Mouse (Mus musculus) kidney, postnatal 25 days (tissue): ENCODE data around the gene Mab21l2.
A peak's percentile ranks its signal among the peaks of the same experiment; 100 is the strongest.

Experiments
- DNase-seq, 2 experiments: peaks; one replicate each; pipeline ENCODE4 v3.0.0; 2021; ENCODE audit warnings: mixed read lengths in 2 of 2

Gene Mab21l2

DNA sequence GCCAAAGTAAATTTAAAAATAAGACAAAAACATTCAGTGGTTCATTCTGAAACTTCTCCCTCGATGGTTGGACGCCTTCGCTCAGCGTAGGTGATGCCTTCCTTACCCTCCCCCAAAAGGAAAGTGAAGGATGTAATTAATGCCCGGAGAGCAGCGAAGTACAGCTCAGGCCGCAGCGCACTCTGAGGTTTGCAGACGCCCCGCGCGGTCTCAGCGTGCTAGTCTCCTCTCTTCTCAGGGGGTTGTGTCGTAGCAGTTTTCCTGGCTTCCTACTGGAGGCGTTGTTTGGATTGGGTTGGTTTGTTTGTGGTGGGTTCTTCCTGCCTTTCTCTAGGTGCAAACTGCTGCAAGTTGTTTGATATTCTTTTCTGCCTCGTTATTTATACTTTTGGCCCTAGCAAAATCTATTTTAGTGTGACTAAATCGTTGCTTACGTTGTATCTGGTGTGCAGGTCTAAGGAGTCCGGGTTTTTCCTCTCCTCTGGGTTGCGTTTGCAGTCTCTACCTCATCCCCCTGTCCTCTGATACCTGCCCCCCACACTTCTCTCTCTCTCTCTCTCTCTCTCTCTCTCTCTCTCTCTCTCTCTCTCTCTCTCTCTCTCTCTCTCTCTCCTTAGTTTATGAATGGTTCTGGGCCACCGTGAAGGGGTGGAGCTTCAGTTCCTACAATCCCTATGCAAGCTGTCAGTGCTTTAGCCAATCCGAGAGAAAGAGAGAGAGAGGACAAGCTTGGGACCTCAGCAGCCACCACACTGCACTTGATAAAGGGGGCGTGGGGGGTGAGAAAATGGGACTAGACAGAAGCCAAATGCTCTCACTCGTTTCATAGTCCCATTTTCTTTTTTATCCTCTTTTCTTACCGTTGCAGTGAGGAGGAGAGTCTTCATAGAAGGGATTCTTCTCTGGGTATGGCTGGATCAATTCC, at the start of gene Mab21l2:
TSS of gene Mab21l2 (minus strand) at position 539 of the 925 bp plus-strand sequence.
- DNase-seq, result no peak

DNA sequence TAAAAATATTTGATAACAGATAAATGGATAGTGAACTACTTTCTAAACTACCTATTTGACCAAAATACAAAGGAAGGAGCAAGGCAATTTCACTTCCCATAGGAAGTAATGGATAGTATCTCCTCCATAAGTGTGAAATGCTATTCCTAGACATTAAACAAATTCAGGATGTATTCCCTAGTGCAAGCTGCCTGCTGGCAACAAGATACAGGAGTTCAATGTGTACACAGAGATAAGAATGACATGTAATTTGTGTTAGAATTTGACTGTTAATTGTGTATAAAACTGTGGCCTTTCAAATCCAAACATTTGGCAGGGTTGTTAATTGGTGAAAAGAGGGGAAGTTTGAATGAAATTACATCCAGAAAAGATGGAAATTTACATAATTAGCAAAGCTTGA, 26.9 kb upstream of the Mab21l2 start:
- DNase-seq, result no peak

DNA sequence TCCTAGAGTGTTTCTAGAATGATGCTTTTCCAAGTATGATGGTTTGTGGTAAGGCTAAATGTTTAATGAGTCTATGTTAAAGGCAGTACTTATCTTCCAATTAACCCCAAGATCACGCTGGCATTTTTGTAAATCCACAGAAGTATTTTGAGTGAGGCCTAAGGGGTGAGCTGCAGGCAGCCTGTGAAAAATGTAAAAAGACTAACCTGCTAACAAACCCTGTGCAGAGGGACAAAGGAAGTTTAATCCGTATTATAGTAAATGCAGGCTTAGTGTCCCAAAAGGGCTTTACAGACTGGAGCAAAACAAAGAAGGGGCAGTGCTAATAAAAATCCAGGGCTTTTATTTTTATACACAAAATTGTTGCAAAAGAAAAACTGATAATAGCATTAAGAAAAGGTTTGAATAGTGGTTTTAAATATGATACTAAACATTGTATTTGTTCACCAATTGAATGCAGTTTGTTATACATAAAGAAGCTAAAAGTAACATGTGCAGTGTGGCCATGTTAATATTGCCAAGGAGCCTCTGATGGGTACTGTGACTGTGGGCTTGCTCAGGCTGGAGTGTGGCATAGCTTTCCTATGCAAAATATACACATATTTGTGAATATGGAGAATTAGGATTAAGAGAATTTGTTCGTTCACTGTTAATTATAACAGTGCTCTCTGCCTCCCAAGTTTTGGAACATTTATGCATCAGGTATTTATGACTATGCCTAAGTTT, 24.3 kb upstream of the Mab21l2 start:
- DNase-seq, result no peak

DNA sequence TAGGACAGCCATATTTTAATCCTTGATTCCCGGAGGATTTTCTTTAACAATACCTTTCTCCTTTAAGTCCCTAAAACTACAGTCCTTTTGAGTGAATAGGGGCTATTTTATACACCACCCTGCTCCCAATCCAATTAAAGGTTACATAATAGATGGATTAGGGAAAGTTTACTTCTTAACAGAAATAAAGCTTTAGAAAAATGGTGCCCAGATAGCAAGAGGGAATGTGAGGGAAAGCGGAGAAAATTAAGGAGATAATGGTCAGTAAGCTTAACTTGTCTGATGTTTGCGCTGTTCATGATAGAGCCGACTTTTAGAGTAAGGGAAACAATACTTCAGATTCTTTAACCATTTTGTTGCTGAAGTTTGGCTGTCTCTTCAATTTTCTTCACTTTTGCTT, 23.1 kb upstream of the Mab21l2 start:
- no peak for DNase-seq

DNA sequence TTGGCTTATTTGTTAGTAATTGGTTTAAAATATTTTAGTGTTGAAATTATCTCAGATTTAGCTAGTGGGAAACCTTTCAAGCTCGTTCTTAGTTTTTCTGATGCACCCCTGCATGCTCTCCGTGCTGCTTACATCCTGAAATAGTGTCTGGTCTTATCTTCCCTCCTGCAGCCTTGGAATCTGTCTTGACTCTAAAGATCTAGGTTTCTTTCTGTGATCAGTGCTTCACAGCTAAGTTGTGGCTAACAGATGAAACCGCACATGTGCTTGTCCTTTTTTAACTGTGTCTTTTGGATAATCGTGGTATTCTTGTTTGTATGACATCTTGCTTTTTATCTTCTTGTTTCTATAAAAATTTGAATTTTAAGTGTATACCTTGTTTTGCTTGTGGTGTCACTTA, 18.9 kb upstream of the Mab21l2 start:
- DNase-seq, result no peak

DNA sequence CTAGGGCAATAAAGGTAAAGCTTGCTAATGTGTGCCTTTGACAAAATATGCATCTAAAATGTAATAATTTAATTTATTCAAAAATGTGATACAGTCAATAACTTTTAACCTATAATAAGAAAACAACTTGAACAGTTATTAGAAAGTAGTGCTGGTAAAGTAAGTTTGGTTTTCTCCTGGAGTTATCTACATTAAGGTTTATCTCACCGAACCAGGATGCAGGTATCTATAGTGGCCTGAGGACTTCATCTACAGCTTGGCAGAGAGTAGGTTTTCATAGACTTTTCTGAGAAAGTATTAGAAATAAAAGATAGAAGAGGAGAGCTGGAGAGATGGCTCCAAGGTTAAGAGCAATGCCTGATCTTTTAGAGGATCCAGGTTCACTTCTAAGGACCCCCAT, 13.0 kb upstream of the Mab21l2 start:
- no peak for DNase-seq

DNA sequence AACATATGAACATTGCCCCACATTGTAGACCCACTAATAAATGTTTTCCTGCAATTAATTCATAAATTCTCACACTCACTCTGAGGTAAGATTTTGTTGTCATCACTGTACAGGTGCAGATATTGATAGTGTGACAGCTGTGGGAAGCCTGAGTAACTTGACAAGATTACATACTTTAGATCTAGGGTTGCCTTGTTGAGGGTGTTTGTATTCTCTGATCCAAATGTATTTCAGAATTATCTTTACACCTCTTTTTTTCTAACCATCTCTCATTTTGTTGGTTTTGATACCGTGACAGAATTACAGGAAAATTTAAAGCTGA, 12.6 kb upstream of the Mab21l2 start:
- no peak for DNase-seq

DNA sequence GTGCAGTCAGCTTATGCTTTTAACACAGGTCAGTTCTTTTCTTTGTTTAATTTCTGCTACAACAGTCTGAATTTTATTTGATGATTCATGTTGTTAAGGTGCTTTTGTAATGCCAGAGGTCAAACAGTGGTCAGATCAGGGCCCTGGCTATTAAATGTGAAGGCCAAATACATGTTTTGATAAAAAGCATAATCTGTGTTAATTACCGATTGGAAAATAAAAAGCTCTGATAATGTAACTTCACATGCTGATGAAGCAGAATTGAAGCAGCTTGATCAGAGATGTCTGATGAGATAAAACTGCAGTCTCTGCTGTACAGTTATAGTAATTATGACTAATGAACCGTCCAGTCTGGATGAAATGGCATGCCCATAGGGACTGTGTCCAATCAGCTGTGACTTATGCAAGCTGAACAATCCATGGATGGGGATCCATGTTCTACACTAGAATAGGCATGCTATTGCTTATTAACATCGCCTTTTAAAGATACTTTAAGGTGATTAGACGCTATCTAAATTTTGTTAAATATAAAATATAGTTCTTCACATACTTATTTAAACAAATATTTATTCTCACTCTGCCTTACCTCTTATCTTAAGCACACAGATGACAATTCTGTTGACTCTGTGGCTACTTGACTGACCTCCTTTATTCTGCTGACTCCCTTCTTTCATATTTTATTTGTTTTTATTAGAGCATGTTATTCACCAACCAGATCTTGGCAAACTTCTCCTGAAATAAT, 12.0 kb upstream of the Mab21l2 start:
- DNase-seq, result no peak

DNA sequence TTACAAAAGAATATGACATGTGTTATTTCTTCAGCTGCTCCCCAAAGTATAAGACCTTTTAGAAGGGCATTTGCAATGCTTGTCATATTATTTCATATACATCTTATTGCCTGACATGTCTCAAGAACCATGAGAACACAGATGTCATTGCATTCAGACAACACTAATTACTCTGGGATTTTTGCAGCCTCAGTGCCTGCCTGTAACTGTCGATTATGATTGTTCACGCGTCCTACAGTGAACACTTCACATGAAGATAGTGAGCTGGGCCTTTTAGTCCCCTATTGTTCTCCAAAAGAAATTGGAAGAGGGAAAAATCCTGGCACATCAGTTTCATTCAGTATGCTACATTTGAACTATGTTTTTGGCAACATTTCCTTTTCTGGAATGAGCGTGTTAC, 11.2 kb upstream of the Mab21l2 start:
- no peak for DNase-seq

DNA sequence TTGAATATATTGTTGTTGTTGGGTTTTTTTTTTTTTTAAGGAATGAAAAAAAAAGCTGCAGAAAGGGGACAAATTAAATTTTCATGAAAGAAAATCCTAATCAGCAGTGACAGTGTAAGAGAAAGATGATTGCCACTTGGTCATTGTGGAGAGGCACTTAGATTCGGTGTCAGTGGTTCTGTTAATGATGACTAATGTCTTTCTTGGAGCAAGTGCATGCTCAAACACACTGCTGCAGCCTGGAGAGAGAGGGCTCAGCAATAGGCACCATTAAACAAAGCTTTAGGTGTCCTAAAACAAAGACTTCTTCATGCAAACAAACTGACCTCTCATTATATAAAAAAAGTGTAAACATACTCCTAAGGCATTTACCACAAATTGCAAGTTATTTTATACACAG, 10.5 kb upstream of the Mab21l2 start:
- DNase-seq, result no peak

DNA sequence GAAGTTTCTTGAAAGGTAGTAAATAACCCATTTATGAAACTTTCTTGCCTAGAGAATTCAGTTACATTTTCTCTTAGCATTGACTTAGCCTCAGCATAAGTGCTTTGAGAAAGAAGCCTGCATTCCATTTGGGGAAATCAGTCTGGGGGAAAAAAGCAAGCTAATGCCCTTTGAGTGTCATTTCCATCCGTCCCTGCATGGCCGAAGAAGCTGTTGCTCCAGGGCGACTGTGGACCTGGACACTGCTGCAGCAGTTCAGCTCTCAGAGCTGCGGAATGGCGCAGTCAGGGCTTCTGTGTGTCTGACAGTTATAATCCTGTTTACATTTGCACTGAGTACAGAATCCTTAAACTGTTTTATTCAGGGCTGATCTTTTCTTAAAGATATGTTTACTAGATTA, 3.7 kb upstream of the Mab21l2 start:
- DNase-seq, result no peak

DNA sequence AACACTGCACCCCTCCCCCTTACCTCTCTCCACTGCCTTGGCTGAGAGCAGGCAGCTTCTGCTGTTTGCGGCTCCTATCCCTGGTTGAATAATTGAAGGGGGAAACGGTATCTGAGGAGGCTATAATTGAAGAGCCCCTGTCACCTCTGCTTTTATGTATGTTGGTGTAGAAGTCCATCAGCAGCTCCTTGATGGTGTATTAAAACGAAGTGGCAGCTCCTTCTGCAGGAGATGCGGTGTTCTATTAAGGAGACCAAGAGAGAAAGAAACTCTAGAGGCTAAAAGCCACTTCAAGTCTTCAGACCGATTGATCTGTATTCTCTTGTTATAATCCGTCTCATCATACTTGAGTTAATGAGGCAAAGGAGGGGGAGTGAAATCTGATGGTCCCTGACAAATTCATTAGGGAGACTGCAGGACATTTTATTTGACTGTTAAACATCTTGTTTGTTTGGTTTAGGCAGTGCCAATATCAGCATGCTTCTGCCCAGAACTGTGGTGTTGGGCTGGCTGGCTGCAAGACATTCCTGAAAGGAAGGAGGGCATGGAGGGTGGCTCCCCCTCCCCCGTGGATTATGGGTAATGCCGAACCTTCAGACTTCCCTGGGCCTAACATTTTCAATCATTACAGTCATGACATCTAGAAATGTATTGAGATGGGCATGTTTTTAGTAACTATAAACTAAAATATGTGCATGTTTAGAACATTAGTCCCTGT, 2.7 kb upstream of the Mab21l2 start:
- DNase-seq, result no peak

DNA sequence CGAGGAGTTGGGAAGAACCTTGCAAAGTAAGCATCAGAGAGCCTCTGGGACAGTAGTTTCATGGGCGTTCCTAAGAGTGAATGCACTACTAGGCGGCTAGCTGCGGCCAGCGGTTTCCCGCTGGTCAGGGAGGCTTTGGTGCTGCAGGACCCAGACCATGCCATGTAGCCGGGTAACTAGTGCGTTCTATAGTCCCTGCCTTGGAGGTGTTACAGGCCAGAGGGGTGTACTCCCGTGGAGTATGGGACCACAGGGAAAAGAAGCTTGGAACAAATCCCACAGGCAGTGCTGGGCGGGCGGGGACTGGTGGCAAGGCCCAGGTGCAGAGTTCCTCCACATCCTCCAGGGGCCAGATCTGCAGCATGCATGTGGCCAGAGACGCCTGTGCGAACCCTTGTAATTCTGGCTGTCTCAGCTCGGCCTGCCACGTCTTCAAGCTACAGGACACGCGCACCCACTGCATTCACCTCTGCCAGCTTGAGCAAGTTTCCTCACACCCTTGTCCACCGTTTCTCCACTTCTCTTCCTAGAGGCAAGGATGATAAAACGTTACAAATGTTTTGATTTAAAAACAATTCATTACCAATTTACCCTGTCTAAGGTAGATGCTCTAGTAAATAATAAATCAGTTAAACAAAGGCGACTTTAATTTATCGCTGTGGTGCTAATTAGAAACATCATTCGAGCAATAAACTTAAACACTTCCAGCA, 2.0 kb upstream of the Mab21l2 start:
- DNase-seq, result no peak

DNA sequence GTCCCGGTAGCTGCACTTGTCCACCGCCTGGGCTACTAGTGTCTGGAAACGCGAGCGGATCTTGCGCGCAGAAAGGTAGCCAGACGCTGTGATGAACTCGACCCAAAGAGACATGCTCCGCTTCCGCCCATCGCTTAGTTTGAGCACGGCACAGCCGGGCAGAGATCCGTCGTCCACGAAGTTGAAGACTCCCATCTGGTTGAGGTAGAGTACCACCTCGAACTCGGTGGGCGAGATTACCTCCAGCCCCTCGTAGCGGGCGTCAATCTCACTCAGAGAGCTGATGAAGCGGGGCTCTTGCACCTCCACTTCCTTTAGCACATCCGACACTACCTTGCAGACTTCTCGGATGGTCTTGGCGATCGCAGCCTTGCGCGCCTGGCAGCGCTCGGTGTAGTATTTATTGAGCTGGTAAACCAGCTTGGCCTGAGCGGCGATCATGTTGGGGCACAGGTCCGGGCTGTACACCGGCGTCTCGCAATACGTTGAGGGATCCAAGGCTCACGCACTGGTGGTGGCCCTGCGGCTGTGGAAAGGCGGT, 1.1 kb downstream of the Mab21l2 start:
- peak in 1 of 2 experiments; percentile 44 for DNase-seq

DNA sequence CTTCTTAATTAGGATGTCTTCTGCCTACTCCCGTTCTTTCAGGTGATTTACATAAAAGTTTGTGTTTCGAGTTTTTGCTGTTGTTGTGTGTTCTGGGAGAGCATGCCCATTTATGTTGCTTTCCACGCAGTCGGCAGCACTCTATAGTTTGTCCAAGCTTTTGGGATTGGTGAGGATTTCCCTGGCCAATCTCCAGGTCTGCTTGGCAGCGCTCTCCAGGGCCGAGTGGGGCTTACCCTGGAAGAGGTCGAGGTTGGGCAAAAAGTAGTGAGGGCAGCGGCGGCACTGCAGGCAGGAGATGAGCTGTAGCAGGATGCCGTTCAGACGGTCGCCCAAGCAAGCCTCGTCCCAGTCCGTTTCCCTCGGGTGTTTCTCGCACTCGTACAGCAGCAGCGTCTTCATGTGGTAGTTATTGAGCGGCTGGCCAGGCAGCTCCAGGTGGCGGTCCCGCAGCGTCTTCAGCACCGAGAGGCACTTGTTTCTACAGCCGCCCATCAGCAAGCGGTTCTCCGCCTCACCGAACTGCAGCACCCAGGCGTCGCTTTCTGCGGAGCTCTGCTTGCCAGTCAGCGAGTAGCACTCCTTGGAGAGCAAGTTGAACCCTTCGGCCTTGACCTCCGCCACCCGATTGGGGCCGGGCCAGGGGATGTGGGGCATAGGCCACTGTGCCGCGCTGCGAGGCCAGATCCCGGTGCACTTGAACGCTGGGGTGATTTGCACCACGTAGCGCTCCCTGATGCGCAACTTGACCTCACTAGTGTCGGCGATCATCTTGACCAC, 1.8 kb downstream of the Mab21l2 start:
- DNase-seq, result peak; percentile 44 to 73

DNA sequence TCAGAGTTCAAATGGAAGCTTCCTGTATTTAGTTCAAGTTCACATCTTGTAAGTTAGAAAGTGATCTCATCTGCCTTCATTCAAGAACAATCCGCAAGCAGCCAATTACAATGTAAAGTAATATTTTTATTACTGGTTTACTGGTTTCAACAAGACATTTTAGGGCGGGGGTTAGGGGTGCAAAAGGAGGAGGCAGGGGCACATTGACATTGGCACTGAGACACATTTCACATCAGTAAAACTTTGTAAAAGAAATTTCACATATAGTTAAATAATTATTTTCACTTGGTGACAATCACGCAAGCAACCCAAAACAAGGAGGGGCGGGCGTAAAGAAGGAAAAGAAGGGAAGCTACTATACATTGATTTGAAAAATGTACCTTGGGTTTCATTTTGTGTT, 2.5 kb downstream of the Mab21l2 start:
- no peak for DNase-seq

DNA sequence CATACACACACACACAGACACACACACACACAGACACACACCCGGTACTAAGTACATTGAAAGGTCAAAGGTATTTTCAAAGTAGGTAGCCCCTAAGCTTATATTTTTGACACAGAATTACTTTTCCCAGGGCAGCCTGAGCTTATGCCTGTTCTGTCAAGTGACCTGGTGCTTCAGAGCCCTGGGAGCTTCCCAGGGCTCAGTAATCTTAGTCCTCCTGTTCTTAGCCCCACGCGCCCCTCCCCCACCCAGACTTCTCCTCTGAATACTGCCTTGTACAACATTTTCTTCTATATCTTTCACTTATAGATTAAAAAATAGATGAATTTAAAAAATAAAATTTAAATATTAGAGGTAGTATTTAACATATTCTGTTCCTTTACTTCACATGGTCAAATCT, 3.6 kb downstream of the Mab21l2 start:
- DNase-seq, result no peak

DNA sequence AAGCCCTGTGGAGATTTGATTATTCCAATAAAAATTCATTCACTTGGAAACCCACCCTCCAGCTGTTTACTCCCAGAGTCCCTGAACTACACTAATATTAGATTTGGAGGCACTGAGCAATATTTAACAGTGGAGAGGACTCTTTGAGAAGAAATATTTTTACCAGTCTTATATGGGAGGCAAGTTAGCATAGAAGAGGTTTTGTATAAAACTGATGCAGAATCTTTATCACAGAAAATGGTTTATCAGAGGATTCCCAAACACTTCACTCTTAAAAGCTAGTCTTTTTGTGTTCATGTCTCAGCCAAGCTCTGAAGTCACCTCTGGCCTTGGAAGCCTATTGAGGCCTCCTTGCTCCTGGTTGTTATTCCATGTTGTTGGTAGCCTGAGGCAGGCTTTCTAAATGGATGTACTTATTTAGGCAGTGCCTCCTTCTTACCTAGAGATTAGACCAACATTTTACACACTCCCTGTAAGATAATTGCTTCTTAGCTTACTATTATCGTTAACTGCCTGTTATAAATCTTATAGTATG, 6.5 kb downstream of the Mab21l2 start:
- DNase-seq, result no peak

DNA sequence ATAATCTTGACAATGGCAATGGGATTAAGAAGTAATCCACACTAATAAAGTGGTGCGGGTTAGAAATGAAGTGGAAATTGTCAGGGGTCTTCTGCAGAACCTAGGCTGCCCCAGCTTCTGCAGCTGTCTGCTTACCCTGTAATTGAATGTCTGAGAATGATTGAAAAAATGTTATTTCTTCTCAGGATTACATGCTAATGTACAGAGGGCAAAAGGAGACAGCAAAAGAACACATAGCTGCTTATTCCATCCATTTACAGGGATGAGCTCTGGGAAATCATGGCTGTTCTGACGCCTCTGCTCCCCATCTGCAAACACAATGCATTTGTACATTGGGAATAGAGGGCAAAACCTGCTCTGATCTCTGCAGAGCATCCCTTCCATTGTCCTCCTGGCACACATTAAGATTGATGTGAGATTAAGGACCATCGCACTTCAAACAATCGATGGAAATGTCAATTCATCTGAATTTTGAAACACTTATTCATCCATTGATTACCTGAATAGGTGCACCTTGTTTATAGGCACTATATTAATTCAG, 7.3 kb downstream of the Mab21l2 start:
- DNase-seq, result no peak

DNA sequence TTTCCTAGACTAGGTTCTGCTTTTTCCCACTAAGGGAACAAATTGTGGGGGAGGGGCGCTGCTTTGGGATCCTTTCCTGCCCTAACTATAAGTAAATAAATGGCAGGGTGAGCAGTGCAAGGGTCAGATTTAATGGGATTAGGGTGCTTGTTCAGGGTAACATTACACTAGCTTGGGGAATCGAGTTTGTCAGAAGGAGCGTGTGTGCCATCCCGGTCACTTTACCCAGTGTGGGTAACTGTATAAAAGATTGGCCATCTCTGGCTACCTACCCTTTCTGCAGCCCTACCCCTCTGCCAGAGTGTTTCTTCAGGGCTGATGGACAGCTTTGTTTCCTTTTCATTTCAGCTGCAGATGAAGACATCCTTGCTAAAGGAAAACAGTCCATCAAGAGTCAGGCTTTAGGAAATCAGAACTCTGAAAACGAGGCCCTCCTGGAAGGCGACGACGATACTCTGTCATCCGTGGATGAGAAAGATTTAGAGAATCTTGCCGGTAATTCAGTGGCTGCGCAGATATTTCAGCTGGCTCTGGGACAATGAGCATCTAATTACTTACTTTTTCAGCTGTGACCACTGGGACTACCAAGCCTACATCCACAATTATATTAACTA, 8.8 kb downstream of the Mab21l2 start:
- peak in 1 of 2 experiments; percentile 22 for DNase-seq
